Mouse (Mus musculus) cerebellum, adult 2 months (tissue): Measurements from ENCODE around the gene Alg2. TPM values are rescaled to one million over a fixed set of nuclear protein-coding genes. Genes with fewer than 3 reads are reported as not detected.

Source experiments
- DNase-seq, 2 experiments: peaks; one replicate each; pipeline ENCODE4 v3.0.0; 2021
- H3K27ac ChIP-seq: fragments of 200-500 bp; 2 replicates; pipeline ENCODE4 v1.5.1; 2012; ENCODE audit warnings: low read length, control low read depth, inconsistent platforms; ENCODE audit not compliant: insufficient read depth
- H3K27me3 ChIP-seq: fragments of 200-500 bp; 2 replicates; pipeline ENCODE4 v1.6.1; 2012; ENCODE audit warnings: inconsistent platforms, mild to moderate bottlenecking, low read length, moderate library complexity; ENCODE audit not compliant: control insufficient read depth, insufficient read depth
- H3K4me1 ChIP-seq: fragments of 200-500 bp; 2 replicates; pipeline ENCODE4 v1.6.1; 2011; ENCODE audit warnings: low read length; ENCODE audit not compliant: control insufficient read depth, insufficient read depth
- H3K4me3 ChIP-seq: fragments of 200-500 bp; replicated peaks from 2 replicates; pipeline ENCODE3; 2011; ENCODE audit warnings: mild to moderate bottlenecking, low read depth, low read length, control low read depth; ENCODE audit not compliant: insufficient read depth
- CTCF ChIP-seq: fragments of 200-500 bp; IDR thresholded peaks from 2 replicates; pipeline ENCODE4 v1.5.1; 2011; ENCODE audit warnings: low read depth, mild to moderate bottlenecking, control low read depth, low read length, moderate library complexity, borderline replicate concordance; ENCODE audit not compliant: insufficient read depth
- POLR2A ChIP-seq: fragments of 200-500 bp; IDR thresholded peaks from 2 replicates; pipeline ENCODE4 v1.6.1; 2011; ENCODE audit warnings: low read length, control low read depth, borderline replicate concordance; ENCODE audit not compliant: insufficient read depth
- WGBS: fragments of 180-500 bp; shearing (Covaris S2); methylation state at CpG from one replicate; pipeline ENCODE4 v1.1.7; 2018; 5-methylcytosine and 5-hydroxymethylcytosine counted together
- polyA plus RNA-seq: library from polyadenylated mRNA; depleted of rRNA; stranded (reverse); fragments of >200 nt; gene quantifications from 2 replicates; pipeline ENCODE4 v1.2.3, GENCODE M21; 2012; rRNA removed

Alg2 gene
- polyA plus RNA-seq, 1 experiment: 98.1 TPM

GRCm38 (mm10) chr4:47417871-47418270, 56.3 kb downstream of the Alg2 start:
- H3K27me3 ChIP-seq: no peaks in the 10 kb centered on the region
- no peaks in the 10 kb centered on the region; the same call in 1 of the 2 replicates for H3K4me1 ChIP-seq
- H3K4me3 ChIP-seq: no peak overlapping the region
- H3K27ac ChIP-seq: no peak overlapping the region
- WGBS: 79% methylated on average over 3 of the region's 3 CpGs
- TF ChIP-seq CTCF (no peak), POLR2A (no peak)
- DNase-seq: no peak

Other genes with a start within 250 kb of the Alg2 start
- 6.2 and 6.3 TPM in 2 replicates for gene Tgfbr1, start 121.1 kb downstream of the Alg2 start, polyA plus RNA-seq
- 72.9 and 82.1 TPM in 2 replicates for gene Sec61b, start 325 bp upstream of the Alg2 start, polyA plus RNA-seq